Mouse (Mus musculus): Measurements from ENCODE around the gene Zc3h12c.

DNA sequence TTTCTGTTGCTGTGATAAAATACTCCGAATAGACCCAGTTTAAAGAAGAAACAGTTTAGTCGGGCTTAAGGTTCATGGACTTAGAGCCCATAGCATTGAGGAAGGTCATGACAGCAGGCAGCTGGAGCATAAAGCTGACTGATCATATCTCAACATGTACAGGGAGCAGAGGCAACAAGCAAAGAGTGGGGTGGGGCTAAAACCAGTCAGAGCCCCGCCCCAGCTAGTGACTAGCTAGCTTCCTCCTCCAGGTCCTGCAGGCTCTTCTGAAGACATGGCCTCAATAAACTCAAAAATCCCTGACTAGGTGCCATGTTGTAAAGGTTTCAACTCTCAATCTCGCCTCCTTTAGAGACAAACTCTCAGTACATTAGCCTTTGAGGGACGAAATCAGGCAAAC is 25.5 kb upstream of the Zc3h12c start:
- TF ChIP-seq GATA1 (IDR thresholded peaks at IDR 0.05; ENCODE audit: borderline replicate concordance, low read length) (no peak), FLI1 (IDR thresholded peaks at IDR 0.05; ENCODE audit: low read length) (no peak)

Data from megakaryocyte, embryonic 14.5 days (primary cell).